Mouse (Mus musculus) cerebellum, adult 2 months (tissue): ENCODE results near the gene Fkbp5. TPM values are rescaled to one million over a fixed set of nuclear protein-coding genes. Genes with fewer than 3 reads are reported as not detected.

Source experiments
- DNase-seq, 2 experiments: peaks; one replicate each; pipeline ENCODE4 v3.0.0; 2021
- H3K27ac ChIP-seq: fragments of 200-500 bp; 2 replicates; pipeline ENCODE4 v1.5.1; 2012; ENCODE audit warnings: low read length, control low read depth, inconsistent platforms; ENCODE audit not compliant: insufficient read depth
- H3K27me3 ChIP-seq: fragments of 200-500 bp; 2 replicates; pipeline ENCODE4 v1.6.1; 2012; ENCODE audit warnings: inconsistent platforms, mild to moderate bottlenecking, low read length, moderate library complexity; ENCODE audit not compliant: control insufficient read depth, insufficient read depth
- H3K4me1 ChIP-seq: fragments of 200-500 bp; 2 replicates; pipeline ENCODE4 v1.6.1; 2011; ENCODE audit warnings: low read length; ENCODE audit not compliant: control insufficient read depth, insufficient read depth
- H3K4me3 ChIP-seq: fragments of 200-500 bp; replicated peaks from 2 replicates; pipeline ENCODE3; 2011; ENCODE audit warnings: mild to moderate bottlenecking, low read depth, low read length, control low read depth; ENCODE audit not compliant: insufficient read depth
- CTCF ChIP-seq: fragments of 200-500 bp; IDR thresholded peaks from 2 replicates; pipeline ENCODE4 v1.5.1; 2011; ENCODE audit warnings: low read depth, mild to moderate bottlenecking, control low read depth, low read length, moderate library complexity, borderline replicate concordance; ENCODE audit not compliant: insufficient read depth
- POLR2A ChIP-seq: fragments of 200-500 bp; IDR thresholded peaks from 2 replicates; pipeline ENCODE4 v1.6.1; 2011; ENCODE audit warnings: low read length, control low read depth, borderline replicate concordance; ENCODE audit not compliant: insufficient read depth
- WGBS: fragments of 180-500 bp; shearing (Covaris S2); methylation state at CpG from one replicate; pipeline ENCODE4 v1.1.7; 2018; 5-methylcytosine and 5-hydroxymethylcytosine counted together
- polyA plus RNA-seq: library from polyadenylated mRNA; depleted of rRNA; stranded (reverse); fragments of >200 nt; gene quantifications from 2 replicates; pipeline ENCODE4 v1.2.3, GENCODE M21; 2012

The Fkbp5 gene
- polyA plus RNA-seq, 1 experiment = 8.6 TPM

DNA sequence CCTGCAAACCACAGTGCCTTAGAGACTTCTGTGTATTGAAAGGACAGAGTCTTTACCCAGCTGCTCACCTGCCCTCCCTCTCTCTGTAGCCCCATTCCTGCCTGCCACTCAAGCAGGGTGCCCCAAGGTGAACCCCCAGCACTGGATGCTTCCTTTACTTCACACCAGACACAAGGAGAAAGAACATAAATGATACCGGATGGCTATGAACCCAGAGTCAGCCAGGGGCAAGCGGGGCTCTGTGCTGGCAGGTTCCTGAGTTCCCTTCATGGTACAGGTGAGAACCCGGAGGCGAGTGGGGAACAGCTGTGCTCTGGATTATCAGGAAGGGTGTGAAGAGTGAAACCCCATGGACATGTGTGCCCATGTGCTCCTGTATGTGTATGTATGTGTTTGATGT is 11.7 kb downstream of the Fkbp5 start:
- DNase-seq = no peak
- Histone ChIP-seq H3K4me1 (no peaks in the 10 kb centered on the region), H3K4me3 (no peak overlapping the region), H3K27me3 (no peaks in the 10 kb centered on the region), H3K27ac (no peak overlapping the region)
- 93% methylated on average over 4 of the region's 4 CpGs for WGBS
- TF ChIP-seq CTCF = no peak
- TF ChIP-seq POLR2A = no peak

GRCm38 (mm10) chr17:28504182-28504581 is 13.1 kb downstream of the Fkbp5 start:
- TF ChIP-seq POLR2A = no peak
- no peak for TF ChIP-seq CTCF
- Histone ChIP-seq H3K27ac (no peak overlapping the region), H3K27me3 (no peaks in the 10 kb centered on the region), H3K4me1 (no peaks in the 10 kb centered on the region), H3K4me3 (no peak overlapping the region)
- WGBS = 83% methylated on average over 6 of the region's 6 CpGs
- no peak for DNase-seq

- WGBS = 49% methylated on average over 7 of the region's 7 CpGs
- H3K27ac ChIP-seq = no peak overlapping the region
- no peaks in the 10 kb centered on the region for H3K4me1 ChIP-seq
- no peaks in the 10 kb centered on the region for H3K27me3 ChIP-seq
- no peak overlapping the region for H3K4me3 ChIP-seq
- no peak for DNase-seq
- TF ChIP-seq CTCF = no peak
- TF ChIP-seq POLR2A = no peak
Measured at GRCm38 (mm10) chr17:28502196-28502821, 15.0 kb downstream of the Fkbp5 start.

DNA sequence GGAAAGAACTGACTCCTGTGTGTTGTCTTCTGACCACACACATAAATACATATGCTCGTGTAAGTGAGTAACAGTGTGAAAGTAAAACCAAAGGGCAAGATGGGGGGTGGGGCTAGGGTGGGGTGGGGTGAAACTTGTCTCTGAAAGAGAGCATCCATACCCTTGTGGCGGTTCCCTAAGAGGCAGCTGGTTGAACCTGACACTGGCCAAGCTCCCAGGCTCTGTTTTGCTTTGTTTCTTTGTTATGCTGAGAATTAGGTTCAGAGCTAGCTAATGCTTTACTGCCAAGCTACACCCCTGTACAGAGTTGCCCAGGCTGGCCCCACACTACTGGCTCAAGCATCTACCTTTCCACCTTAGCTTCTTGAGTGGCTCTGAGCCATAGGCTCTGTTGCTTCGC is 16.9 kb downstream of the Fkbp5 start:
- Histone ChIP-seq H3K4me1 (no peaks in the 10 kb centered on the region), H3K27me3 (no peaks in the 10 kb centered on the region), H3K4me3 (no peak overlapping the region), H3K27ac (no peak overlapping the region)
- no peak for DNase-seq
- WGBS = 94% methylated on average over 3 of the region's 3 CpGs
- no peak for TF ChIP-seq POLR2A

- H3K4me1 ChIP-seq = no peaks in the 10 kb centered on the region
- TF ChIP-seq POLR2A (no peak), CTCF (no peak)
- 72% methylated on average over 2 of the region's 2 CpGs for whole genome bisulfite sequencing
- no peak overlapping the region for H3K4me3 ChIP-seq
- no peak overlapping the region for H3K27ac ChIP-seq
- no peaks in the 10 kb centered on the region; the same call in 1 of the 2 replicates for H3K27me3 ChIP-seq
- no peak for DNase-seq
Measured at GRCm38 (mm10) chr17:28499190-28499589, 18.1 kb downstream of the Fkbp5 start.

DNA sequence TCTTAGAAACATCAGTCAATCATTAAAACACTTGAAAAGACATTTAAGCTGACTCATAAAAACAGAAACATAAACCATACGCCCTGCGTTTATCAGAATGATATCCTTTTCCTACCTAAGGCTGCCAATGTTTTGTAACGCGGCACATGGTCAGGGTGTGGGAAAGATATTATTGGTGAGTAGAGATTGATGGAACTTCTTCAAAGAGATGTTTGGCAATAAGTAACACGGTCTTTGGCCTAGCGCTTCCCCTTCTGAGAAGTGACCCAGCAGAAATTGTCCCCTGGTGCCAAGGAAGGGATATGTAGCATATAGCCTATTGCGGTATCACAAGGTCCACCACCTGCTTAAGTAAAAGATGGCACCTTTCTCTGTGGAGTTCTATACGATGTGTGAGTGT is 21.5 kb downstream of the Fkbp5 start:
- no peak for DNase-seq
- Histone ChIP-seq H3K4me1 (no peaks in the 10 kb centered on the region), H3K27me3 (no peaks in the 10 kb centered on the region; the same call in 1 of the 2 replicates), H3K27ac (no peak overlapping the region), H3K4me3 (no peak overlapping the region)
- 94% methylated on average over 8 of the region's 8 CpGs for WGBS
- TF ChIP-seq CTCF = no peak
- no peak for TF ChIP-seq POLR2A

DNA sequence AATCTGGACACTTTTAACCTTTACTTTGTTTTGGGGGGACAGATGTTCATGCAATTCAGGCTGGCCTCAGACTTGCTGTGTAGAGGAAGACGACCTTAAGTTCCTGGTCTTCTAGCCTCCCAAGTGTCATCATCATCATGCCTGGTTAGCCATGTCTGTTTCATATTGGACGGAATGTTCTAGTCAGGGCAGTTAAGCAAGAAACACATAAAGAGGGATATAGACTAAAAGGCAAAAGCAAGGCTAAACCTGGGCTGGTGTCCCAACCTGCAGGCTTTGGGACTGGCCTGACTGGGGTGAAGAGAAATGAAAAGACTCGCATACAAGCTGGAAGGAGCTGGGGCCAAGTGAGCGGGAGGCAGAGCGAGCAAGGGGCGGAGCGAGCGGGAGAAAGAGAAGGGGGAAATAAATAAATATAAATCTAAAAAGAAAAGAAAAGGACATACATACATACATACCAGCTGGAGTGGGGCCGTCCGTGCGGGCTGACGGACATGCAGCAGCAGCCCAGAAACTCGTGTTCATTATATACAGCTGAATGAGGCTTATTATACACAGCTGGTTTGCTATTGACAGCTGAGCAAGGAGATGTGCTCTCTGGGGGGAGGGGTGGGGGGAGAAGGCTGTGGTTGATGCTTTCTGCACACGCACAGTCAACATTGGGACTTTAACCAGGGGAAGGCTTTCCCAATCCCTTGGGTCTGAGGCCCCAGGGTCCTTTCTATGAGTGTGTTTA is 26.1 kb downstream of the Fkbp5 start:
- whole genome bisulfite sequencing = 69% methylated on average over 14 of the region's 14 CpGs

More for the DNA sequence above, 26.1 kb downstream of the Fkbp5 start:
- H3K27ac ChIP-seq = no peak overlapping the region
- H3K4me3 ChIP-seq = no peak overlapping the region
- DNase-seq = no peak
- TF ChIP-seq CTCF (no peak), POLR2A (no peak)
- H3K27me3 ChIP-seq = no peaks in the 10 kb centered on the region; the same call in 1 of the 2 replicates
- no peaks in the 10 kb centered on the region for H3K4me1 ChIP-seq
